Mouse (Mus musculus): ENCODE measurements around the gene Slfn8.
"Not testable (repeated sequence)": the region's sequence is repeated elsewhere in the genome, so short reads cannot be mapped to it uniquely, and the experiment has no call there.

The Slfn8 gene

DNA sequence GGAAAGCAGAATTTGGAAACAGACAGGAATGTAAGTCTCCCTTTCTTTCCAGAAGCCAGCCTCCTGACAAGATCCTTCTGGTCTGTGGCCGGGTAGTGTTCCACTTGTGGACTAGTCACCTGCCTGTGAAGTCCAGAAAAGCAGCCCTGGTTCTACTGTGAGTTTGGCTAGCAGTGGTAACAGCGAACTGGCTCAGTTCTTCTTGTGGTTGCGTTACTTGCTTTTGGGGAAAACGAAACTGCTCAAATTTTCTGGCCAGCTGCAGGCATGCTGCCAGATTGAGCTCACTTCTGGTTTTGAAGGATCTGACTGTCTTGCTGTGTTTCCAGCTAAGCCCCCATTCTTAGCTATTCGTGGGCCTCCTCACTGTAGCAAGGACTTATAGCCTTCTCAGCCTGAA lies at the start of gene Slfn8:
Gene Slfn8, minus strand, starts transcription at position 190 of the 400 bp plus-strand sequence.
- no peak for DNase-seq (ENCODE audit: extremely low spot score, low read depth, low spot score)

DNA sequence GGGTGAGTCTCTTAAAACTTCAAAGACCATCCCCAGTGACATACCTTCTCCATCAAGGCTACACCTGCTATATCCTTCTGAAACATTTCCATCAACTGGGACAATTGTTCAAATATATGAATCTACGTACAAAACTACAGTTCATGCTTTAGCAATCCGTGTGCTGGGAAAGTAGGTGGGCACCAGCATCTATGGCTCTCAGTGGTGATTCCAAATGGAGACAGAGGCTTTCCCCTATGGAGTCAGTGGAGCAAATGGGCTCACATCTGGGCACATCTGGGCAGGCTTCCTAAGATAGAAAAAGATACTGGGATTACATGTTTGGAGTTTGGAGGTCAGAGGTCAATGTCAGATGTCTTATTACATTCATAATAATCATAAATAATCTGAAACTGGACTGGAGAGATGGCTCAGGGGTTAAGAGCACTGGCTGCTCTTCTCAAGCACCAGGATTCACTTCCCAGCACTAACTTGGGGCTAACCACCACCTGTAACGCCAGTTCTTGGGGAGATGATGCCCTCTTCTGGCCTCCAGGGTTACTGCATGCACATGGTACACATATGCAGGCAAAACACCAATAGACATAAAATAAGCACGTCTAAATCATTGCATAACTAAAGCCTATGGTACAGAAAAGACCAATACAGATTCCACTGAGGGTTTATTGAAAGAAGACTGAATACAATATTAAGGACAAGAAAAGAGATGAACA lies 47.5 kb upstream of the Slfn8 start:
- DNase-seq (ENCODE audit: extremely low spot score, low read depth, low spot score), result no peak

- no peak for DNase-seq (ENCODE audit: extremely low spot score, low read depth, low spot score)
Observed at GRCm38 (mm10) chr11:83066640-83067531, 46.3 kb upstream of the Slfn8 start.

DNA sequence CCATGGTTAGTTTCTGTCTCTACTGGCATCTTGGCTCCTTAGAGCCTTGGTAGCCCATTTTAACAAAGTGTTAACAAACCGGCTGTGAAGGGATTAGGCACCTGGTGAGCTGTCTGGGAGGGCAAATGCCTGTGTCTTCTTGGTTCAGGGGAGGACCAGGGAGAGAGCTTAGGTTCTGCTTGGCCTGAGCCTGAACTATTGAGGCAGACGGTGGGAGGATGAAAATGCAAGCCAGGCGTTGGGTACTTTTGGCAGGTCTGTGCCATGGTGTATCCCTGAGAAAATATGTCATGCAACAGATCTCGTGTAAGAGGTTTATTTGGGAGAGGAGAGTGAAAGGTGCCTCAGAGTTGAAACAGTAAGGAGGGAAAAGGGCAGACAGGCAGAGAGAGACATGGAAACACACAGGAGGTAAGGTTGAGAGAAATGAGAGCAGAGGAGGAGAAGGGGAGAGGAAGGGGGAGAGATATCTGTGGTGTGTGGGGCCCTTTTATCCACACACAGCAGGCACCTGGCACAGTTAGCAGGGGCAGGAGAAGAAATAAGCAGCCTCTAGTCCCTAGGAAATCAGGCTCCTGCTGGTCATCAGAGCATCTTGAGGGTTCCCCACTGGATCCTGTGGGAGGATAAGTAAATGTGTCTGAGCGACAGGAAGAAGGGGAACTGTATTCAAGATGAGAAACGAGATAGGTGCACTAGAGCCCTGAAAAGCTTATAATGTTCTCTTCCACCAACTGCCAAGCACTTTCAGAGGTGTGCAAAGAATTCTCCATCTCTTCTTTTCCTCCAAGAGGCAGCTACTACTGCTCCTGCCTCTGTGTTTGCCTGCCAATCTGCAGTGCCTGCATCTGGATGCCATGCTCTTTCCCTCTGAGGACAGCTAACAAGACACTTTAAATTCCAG lies 45.1 kb upstream of the Slfn8 start:
- DNase-seq (ENCODE audit: extremely low spot score, low read depth, low spot score), result no peak

DNA sequence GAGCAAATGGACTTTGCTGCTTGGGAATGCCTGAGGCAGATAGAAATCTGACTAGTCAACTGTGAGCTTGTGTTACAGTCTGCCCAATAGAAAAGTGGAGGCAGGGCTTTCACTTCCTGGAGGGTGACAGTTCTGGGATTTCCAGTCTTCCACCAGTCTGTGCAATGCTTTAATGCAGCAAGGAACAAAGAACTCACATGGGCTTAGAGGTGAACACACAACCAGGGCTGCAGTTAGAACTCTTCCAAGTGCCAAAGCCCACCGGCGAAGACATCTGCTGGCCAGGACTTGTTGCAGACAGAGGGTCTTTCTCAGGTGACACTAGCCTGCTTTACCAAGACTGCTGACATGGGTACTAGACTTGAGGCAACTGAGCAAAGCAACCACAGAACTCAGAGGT lies 44.3 kb upstream of the Slfn8 start, which contains the start of gene Slfn2:
Gene Slfn2, plus strand, starts transcription at position 167 of the 400 bp plus-strand sequence.
- no peak for DNase-seq (ENCODE audit: extremely low spot score, low read depth, low spot score)

GRCm38 (mm10) chr11:83063941-83064349 lies 43.3 kb upstream of the Slfn8 start:
- no peak for DNase-seq (ENCODE audit: extremely low spot score, low read depth, low spot score)

GRCm38 (mm10) chr11:83063126-83063525 lies 42.5 kb upstream of the Slfn8 start:
- DNase-seq (ENCODE audit: extremely low spot score, low read depth, low spot score), result no peak

DNA sequence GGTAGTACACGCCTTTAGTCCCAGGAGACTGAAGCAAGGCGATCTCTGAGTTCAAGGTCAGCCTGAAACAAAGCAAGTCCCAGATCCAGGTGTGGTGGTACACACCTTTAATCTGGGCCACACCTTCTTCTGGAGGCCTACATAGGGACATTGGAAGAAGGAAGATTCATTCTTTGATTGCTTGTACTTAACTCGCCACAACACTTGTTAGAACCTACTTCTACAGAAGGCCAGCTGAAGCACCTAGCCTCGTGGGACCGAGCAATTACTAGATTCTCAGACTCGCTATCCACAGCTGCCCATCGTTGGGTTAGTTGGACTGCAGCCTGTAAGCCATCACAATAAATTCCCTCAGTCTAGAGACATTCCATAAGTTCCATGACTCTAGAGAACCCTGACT lies 41.2 kb upstream of the Slfn8 start:
- DNase-seq (ENCODE audit: extremely low spot score, low read depth, low spot score), result no peak

DNA sequence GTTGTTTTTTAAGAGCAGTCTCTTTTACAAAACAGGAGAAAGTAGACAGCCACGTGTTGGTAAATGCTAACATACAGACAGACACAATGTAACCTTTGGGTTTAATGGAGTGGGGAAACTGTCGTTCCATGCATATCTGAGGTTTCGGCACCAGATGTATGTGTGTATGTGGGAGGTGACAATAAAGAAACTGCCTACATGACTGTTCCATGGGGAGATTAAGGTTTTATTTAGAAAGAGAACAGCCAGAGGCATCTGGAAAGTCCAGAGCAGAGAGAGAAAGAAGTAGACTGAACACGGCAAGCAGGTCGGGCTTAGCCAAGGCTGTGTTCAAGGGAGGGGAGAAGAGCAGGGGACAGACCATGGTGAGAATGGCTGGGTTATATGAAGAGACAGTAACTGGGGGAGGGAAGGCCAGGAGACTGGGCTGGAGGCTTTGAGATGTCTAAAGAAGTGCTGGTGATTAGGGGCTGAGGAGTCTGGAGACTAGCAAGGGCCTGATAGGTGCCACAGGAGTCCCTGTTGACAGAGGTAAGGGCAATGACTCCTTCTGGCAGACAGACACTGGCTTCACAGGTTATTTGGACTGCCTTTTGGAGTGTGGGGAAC lies 39.9 kb upstream of the Slfn8 start:
- no peak for DNase-seq (ENCODE audit: extremely low spot score, low read depth, low spot score)

DNA sequence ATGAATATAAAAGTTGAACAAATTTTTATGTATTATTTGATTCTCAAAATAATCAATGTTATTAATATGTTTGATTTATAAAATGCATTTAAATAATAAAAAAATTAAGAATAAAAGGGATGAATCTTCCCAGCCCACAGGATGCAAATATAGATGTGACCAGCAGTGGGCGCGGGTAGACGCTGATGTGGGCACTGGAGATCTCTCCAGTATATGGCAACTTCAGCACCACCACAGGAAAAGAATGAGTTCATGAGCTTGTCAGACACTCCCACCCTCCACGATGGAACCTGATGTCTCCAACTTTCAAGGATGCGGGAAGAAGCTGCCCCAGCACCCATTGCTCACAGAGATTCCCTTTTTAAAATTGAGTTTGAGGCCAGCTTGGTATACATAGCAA lies 37.3 kb upstream of the Slfn8 start:
- DNase-seq (ENCODE audit: extremely low spot score, low read depth, low spot score), result no peak

DNA sequence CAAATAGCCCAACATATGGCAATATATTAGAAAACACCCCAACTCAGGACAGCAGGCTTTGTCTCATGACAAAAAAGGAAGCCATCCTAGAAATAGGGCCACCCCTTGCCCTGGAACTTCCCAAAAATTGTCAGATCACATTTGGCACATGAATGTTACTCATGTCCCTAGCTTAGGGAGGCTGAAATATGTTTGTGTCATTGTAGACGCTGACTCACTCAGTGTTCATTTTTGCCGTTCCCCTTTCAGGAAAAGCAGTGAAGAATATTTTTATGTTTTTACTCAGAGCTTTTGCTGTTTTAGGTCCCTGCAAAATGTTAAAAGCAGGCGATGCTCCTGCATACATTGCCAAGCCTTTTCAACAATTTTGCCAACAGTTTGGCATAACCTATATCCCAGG lies 25.0 kb upstream of the Slfn8 start:
- no peak for DNase-seq (ENCODE audit: extremely low spot score, low read depth, low spot score)

DNA sequence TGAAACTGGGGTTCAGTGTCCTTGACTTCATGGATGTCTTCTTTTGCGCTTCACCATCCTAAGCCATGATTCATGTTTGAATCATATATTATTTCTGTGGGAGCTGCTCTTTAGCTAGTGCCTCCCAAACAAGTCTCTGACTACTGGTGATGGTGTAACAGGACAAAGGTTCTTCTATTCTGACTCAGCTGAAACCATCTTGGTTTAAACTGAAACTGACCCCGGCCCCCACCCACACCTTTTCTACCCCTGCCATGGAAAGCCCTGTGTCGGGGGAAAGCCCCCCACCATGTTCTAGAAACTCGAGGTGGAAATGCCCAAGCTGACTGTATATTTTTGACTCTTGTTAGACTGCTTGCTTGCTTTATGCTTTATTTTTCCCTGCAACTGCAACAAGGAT lies 23.3 kb upstream of the Slfn8 start:
- no peak for DNase-seq (ENCODE audit: extremely low spot score, low read depth, low spot score)

DNA sequence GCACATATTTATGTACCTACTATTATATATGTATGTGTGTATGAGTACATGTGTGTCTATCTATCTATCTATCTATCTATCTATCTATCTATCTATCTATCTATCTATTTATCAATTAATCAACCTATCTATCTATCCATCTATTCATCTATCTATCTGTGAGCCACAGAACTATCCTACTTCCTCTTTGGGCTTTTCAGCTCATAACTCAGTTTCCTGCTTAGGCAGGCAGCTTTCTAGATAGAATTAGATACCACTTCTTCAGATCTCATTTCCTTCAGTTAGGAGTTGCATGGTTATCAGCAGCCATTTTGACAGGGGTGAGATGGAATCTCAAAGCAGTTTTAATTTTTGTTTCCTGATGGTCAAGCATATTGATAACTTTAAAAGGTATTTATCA lies 20.4 kb upstream of the Slfn8 start:
- no peak for DNase-seq (ENCODE audit: extremely low spot score, low read depth, low spot score)

GRCm38 (mm10) chr11:83040325-83040724 lies 19.7 kb upstream of the Slfn8 start:
- DNase-seq (ENCODE audit: extremely low spot score, low read depth, low spot score), result no peak

DNA sequence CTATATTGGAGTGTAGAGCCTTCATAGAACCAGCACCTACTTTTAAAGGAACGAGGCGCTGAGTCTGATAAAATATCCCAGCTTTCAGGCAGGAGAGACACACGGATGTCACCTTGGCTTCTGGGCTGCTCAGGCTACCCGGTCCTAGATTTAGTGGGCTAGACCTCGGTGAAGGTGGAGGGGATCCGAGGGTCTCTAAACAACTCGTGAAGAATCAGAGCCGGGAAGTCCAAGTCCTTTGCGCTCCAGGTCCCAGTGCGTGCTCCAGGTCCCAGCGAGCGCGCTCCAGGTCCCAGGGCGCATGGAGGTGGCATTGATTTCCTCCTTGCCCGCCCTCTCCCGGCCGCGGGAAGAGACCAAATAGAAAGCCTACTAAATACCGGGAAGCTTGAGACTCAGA lies 19.2 kb upstream of the Slfn8 start:
- DNase-seq (ENCODE audit: extremely low spot score, low read depth, low spot score), result no peak

- DNase-seq (ENCODE audit: extremely low spot score, low read depth, low spot score), result no peak
Observed at GRCm38 (mm10) chr11:83039156-83039555, 18.5 kb upstream of the Slfn8 start.

DNA sequence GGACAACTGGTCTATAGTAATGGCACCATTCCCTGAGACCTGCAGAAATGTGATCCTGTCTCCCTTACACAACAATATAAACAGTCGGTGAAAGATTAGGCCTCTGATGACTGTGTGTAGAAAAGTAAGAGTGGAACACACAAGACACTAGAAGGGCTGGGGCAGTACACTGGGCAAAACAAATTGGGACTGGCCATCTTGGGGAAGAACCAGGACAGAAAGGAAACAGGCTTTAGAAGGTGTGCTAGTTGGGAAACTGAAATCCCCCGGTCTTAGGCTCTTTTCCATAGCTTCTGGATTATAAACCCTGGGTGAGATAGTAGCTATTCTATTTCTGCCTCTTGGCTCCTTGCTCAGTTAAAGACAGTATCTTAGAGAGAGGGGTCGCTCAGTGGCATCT lies 18.1 kb upstream of the Slfn8 start:
- DNase-seq (ENCODE audit: extremely low spot score, low read depth, low spot score), result not testable (repeated sequence)

DNA sequence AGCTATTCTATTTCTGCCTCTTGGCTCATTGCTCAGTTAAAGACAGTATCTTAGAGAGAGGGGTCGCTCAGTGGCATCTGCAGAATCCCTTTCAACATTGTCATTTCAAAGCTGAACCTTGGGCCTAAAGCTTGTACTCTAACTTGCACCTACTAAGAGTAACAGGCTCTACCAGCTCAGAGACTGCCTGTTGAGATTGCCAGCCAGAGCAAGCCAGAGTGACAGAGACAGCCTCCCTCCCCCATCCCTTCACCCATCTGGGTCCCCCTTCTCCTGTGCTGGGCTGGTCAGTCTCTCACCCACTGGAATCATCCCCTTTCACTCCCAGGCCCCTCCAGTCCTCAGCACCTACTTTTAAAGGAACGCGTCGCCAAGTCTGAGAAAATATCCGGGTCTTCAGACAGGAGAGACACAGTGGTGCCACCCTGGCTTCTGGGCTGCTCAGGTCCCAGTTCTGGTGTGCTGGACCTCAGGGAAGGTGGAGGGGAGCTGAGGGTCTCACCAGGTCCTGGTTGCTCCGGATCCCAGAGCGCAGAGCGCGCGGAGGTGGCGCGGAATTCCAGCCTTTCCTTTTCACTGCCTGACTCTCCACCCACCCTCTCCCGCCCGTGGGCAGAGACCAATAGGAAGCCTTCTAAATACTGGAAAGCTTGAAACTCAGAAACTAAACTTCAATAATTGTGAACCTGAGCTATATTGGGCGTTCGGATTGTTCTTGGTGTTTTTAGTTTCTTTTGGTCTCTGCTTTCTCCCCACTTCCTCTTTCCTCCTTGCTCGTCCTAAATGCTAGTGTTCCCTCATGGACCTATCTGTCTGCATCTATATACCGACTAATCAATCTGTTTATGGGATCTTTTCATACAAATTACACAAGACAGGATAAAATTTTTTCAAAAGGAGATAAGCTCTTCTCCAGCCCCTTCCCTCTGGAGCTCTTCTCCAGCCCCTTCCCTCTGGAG lies 770 bp downstream of the Slfn8 start:
- not testable (repeated sequence) for DNase-seq (ENCODE audit: extremely low spot score, low read depth, low spot score)

GRCm38 (mm10) chr11:83016093-83016492 lies 4.5 kb downstream of the Slfn8 start:
- DNase-seq (ENCODE audit: extremely low spot score, low read depth, low spot score), result no peak

DNA sequence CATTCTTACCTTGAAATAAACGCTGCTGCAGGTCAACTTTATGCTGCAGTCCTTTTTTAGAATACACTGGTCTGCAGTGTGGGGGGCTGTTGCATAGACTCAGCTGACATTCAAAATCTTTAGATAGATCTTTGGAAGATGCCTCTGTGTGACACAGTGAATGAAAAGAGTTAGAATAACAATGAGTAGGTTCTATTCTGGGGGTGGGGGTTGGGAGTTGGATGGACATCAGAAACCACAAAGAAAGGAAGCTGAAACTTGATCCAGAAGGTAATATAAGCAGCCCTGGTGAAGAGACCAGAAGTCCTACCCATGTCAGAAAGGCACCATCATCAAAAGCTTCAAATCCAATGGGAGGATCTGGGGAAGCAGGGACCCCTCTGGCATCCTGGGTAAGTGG lies 7.3 kb downstream of the Slfn8 start:
- no peak for DNase-seq (ENCODE audit: extremely low spot score, low read depth, low spot score)
